Mouse (Mus musculus) retina, postnatal 1 day (tissue): ENCODE results near the gene Gnmt.

ENCODE experiments used
- DNase-seq: peaks from one replicate; pipeline ENCODE4 v3.0.0-alpha.2; 2012

The Gnmt gene

GRCm38 (mm10) chr17:46702100-46702499 lies 26.9 kb downstream of the Gnmt start:
- DNase-seq: no peak

DNA sequence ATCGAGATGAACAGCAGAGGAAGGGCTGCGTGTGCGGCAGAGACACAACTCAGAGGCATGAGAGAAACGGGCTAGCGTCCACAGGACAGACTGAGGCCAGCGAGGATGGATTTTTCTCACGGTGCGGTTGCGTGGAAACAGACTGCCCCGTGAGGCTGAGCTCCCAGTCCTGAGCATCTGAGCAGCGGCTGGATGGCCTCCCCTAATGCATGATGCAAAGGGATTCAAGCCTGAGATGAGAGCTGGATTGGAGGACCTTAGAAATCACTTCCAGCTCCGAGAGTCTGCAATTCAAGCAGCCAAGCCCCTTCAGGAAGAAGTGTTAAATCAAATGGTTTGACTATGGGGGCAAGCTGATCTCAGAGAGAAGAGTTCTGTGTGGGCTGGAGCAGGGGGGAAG lies 27.5 kb downstream of the Gnmt start:
- DNase-seq: no peak

GRCm38 (mm10) chr17:46699912-46700311 lies 29.1 kb downstream of the Gnmt start:
- no peak for DNase-seq

- DNase-seq: no peak
These were observed 29.7 kb downstream of the Gnmt start for GRCm38 (mm10) chr17:46699245-46699644.

DNA sequence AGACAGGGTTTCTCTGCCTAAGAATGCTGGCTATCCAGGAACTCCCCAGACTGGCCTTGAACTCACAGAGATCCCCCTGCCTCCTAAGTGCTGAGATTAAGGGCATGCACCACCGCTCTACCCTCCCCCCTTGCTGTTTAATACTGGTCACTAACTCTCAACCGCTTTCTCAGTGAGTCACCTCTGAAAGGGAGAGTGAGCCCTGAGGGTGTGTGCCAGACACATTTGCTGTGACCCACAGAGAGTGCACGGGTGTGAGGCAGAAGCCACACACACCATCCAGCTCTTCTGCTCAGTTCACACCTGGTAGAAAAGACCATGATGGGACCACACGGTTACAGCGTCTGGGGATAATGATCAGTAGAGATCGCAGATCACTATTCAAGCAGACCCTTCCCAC lies 30.5 kb downstream of the Gnmt start:
- no peak for DNase-seq

- DNase-seq: no peak
These were observed 34.4 kb downstream of the Gnmt start for GRCm38 (mm10) chr17:46694517-46695063.

DNA sequence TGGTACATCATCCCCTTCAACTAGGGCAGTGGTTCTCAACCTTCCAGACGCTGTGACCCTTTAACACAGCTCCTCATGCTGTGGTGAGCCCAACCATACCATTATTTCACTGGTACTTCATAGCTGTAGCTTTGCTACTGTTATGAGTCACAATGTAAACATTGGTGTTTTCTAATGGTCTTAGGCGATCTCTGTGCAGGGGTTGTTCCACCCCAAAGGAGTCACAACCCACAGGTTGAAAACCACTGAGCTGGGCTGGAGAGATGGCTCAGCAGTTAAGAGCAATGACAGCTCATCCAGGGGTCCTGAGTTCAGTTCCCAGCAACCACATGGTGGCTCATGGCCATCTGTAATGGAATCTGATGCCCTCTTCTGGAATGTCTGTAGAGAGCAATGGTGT lies 37.6 kb downstream of the Gnmt start:
- no peak for DNase-seq

- DNase-seq: no peak
These were observed 38.3 kb downstream of the Gnmt start for GRCm38 (mm10) chr17:46690665-46691064.

DNA sequence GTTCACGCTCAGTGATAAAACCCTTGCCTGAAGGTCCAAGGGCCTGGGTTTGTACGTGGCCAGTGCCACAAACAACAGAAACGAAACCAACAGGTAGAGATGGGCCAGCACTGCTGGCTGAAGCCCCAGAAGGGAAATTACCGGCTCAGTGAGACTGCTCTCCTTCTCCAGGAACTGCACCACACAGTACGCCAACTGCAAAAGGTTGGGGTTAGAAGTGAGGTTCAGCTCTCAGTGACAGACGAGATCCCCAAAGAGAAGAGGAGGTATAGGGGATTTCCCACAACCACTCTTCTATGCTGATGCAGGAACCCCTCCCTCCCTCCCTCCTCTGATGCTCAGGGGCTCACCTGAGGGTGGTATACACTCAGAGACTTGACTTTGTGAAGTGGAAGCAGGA lies 43.1 kb downstream of the Gnmt start:
- no peak for DNase-seq

GRCm38 (mm10) chr17:46682654-46683389 lies 46.1 kb downstream of the Gnmt start:
- DNase-seq: no peak

DNA sequence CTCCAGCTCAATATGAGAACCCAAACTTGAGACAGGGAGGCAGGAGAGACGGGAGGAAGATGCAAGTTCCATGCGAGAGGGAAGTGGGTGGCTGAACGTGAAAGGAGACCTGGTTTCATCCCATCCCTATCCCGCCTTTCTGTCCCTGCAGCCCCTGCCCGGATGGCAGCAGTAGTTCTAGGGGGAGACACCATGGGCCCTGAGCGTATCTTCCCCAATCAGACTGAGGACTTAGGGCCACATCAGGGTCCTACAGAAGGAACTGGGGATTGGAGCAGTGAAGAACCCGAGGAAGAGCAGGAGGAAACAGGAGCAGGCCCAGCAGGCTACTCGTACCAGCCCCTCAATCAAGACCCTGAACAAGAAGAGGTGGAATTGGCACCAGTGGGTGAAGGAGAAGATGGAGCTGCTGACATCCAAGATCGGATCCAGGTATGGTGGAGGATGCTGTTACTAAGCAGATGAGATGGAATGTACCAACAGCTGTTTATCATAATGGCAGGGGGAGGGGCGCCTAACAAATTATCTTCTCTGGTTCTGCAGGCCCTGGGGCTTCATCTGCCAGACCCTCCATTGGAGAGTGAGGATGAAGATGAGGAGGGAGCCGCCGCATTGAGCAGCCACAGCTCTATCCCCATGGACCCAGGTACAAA lies 47.4 kb downstream of the Gnmt start:
- DNase-seq: no peak

GRCm38 (mm10) chr17:46680760-46681373 lies 48.1 kb downstream of the Gnmt start, which contains the start of gene Klhdc3:
Gene Klhdc3 (minus strand): TSS chr17:46680914.
- peak; percentile 99 for DNase-seq

GRCm38 (mm10) chr17:46679843-46680759 lies 48.9 kb downstream of the Gnmt start:
- peak; percentile 74 for DNase-seq

DNA sequence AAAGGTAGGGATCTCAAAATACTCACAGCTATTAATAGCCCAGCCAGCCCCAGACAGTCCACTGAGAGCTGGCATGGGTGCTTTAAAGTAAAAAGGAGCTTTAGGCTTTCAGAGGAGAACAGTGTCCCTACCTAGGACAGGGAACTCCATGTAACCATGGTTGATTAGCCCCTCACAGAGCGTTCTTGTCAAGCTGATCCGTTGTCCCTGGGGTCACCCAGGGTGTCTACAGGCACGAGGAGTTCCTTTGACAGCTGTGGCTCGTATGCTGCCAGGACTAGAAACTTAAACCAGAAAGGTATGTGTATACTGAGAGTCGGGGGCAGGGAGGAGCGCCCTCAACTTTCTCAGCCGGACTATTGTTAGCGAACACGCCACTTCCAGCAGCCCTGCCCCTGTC lies 50.1 kb downstream of the Gnmt start:
- DNase-seq: no peak

DNA sequence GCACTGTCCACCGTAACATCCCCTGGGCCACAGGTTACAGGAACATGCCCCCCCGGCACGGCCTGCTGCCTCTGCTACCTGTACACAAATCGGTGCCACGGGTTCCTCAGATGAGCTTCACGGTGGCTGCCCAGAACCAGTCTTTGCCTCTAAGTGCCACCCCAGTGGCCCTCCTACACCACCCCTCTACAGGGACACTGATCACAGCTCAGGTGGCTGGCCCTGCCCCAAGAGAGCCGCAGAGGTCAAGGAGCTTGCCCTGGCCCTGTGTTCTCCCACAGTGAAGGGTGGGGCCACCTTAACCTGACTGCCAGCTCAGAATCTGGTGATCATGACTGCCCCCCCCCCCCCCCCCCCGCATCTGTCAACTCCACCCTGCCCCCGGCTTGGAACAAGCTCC lies 50.6 kb downstream of the Gnmt start, which contains the start of gene Mea1:
TSS of gene Mea1 (plus strand) at position 378 of the 400 bp plus-strand sequence.
- no peak for DNase-seq
